Mouse (Mus musculus): Measurements from ENCODE around the gene Trio.

Gene Trio

DNA sequence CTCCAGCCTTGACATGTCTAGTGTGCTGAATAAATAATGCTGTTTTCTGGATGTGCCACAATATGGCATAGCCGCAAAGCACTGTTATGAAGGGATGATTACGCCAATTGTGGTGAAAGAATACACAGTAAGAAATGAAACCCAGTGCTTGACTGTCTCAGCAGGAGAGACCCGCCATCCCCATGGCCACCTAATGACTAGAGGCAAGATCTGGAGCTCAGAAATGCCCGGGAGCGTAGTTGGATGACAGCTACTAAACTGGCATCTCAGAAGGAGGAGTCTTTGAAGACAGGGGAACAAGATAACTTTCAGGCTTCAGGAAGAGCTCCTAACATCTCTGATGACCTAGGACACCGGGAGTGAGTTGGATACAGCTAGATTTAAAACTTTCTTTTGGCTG lies 12.0 kb upstream of the Trio start:
- DNase-seq (ENCODE audit: low read depth): no peak

DNA sequence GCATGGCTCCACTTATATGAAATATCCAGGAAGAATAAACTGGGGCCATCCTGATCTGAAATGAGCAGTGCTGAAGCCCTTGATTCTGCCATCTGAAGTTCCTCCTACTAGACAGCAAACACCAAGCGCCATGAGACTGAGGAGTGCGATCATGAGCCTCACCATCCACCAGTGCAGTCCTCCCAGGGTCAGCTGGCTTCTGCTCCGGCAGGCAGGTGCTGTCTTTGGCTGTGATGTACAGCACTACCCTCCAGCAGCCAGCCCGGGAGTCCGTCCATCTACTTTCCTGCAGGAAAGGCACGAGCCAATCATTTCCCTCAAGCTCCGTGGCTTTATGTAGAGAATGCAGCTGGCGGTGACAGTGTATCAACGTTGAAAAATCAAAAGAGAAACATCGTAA lies 10.0 kb upstream of the Trio start:
- DNase-seq (ENCODE audit: low read depth): no peak

DNA sequence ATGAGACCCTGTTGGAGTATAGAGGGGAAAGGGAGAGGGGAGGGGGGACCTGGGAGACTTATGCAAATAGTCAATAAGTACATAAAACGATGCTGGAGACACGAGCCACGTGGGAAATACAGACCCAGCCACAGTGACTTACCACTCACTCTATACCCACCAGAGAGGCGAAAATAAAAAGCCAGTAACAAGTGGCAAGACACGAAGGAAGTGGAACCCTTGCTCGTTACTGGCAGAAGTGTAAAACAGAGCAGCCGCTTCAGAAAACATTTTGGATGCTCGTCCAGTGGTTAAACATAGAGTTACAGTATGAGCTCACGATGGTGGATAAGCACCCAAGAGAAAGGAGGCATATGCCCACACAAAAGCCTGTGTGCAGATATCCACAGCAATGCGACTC lies 9.0 kb upstream of the Trio start:
- DNase-seq (ENCODE audit: low read depth): no peak

DNA sequence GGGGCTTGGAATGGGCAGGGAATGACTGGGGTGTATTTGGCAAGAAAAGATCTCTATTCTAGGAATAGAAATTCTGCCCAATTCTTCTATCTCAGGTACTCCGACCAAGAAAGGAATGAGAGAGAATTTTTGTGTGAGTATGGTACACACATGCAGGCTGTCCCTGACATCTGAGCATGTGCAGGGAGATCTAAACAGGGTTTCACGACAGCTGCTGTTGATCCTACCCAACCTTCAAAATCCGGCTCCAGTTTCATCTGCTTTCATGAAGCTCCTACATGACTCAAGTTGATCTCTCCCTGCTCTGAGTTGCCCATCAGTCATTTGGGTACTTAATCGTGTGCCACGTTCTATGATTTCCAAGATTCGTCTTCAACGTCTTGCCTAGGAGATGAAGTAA lies 3.7 kb upstream of the Trio start:
- no peak for DNase-seq (ENCODE audit: low read depth)

DNA sequence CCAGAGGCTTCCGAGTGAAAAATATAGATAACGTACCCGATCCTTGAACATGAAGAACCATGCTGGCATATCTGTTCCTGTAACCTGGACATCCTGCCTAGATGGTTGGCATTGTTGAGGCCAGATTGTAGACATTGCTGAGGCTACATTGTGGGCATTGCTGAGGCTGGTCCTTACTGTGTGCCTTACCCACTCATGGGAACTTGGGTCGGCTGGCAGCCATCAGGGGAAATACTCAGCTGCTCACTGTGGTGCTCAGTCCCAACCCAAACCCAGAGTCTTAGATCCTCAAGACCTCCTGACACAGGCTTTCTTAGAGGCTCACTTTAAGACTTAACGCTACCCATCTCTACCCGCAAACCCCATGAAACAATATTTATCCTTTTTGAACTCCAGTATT lies 2.9 kb upstream of the Trio start:
- no peak for DNase-seq (ENCODE audit: low read depth)

DNA sequence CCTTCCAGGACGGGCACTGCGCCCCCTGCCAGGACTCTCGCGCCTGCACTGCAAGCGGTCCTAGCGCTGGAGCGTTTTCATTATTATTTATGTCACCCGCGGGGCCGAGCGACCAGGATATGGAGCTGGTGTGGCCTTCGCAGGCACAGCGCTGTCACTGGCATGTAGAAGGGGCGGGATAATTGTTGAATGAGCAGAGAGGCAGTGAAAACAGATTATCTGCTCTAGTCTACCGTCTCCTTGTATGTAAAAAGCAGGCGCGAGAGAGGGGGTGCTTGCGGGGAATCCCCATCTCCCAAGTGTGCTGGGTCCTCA lies 476 bp upstream of the Trio start:
- DNase-seq (ENCODE audit: low read depth): no peak

DNA sequence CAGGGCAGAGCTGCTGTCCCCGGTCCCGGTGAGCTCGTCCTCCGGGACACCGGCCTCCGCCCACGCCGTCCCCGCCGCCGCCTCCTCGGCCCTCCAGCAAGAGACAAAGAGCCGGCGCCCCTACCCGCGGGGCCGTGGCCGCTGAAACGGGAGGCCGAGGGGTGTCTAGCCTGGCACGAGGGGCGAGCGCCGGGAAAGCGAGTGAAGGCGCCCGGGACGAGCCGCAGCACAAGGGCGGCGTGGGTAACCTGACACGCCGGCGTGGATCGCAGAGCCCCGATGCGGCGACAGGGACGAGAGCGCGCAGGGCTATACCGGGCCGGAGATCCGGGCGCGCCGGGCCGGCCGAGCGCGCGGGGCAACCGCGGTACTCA lies 696 bp downstream of the Trio start:
- no peak for DNase-seq (ENCODE audit: low read depth)

DNA sequence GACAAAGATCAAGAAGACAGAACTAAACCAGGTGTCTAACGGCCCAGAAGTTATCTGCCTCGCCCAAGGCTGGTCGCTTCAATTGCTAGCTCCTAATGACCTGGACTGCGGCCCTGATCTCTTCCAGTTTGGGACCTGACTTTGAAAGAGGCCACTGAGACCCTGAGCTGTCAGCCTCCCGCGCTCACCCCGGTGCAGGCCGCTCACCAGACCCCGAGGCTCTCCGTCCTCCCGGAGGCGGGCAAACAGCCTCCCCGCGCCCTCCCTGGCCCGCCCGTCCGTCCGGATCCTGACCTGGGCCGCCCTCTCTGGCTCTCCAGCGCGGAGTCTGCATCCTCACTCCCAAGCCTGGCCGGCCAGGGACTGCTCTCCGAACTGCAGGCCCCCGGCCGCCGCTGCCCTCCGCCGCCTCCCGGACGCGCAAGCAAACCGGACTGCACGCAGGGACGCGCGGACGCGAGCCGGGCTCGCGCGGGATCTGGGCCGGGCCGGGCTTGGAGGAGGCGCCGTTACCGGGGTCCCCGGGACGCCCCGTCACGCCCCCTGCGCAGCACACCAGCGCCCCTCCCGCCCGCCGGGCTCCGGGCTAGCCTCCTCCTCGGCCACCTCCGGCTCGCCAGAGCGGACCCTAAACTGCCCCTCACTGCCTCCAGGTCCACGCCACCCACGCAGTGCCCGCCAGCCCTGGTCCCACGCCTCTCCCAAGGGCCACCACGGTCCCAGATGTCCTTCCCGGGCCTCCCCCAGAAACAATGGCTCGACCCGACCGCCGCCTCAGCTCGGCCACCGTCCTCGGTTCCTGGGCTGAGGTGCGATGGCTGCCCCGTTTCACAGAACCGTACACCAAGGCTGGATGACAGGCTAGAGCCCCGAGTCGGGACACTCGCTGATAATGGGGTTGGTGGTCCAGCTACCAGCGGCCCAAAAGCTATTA lies 1.4 kb downstream of the Trio start:
- no peak for DNase-seq (ENCODE audit: low read depth)

DNA sequence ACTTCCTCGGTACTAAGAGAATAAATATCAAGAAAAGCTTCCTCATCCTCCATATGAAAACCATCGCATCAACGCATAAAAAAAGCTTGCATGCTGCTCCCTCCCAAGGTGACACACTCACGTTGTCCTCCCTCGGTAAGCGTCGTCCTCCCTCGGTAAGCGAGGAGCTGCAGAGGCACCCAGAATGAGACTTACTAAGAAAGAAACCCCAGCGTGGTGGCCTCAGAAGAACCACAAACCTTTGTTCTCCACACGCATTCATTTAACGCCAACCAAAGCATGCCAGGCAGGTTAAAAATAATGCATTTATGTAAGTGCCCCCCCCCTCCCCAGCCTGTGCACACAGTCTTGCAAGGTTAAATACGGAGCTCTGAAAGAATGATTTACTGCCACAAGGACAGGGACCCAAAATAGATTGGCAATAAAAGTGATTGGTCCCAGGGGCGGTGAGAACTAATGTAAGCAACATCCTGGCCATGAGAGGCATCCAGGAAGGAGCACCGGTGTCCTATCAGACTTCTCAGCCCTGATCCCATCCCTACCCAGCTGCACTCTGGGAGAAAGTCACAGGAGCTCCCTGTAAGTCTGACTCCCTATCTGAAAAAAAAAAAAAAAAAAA lies 3.9 kb downstream of the Trio start:
- DNase-seq (ENCODE audit: low read depth): no peak

DNA sequence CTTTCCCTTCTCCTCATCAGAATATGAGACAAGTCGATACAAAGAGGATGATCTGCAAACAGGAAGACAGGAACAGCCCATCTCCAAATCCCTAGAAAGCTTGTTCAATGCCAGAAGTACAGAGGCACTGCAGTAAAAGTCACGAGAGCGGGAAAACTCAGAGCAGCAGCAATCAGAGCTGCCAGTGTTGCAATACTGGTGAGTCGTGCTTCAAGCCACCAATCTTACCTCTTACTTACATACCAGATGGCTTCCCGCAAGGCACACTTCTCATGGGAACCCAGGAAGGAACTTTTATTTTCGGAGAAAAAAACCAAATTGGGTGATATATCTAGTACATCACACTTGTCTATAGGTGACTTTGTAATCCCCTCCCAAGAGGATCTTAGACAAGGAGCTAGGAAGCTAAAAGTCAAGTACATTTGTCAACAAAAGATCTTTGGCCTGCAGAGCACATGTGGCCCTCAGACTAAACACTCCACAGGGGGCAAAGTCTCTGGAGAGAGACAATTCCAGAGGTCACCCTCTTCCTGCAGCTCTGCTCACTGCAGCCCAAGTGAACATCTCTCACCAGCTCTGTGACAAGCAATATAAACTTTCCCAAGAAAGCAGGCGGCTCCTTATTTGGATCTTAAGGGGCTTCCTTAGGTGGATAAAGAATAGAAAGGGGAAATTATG lies 6.1 kb downstream of the Trio start:
- no peak for DNase-seq (ENCODE audit: low read depth)

DNA sequence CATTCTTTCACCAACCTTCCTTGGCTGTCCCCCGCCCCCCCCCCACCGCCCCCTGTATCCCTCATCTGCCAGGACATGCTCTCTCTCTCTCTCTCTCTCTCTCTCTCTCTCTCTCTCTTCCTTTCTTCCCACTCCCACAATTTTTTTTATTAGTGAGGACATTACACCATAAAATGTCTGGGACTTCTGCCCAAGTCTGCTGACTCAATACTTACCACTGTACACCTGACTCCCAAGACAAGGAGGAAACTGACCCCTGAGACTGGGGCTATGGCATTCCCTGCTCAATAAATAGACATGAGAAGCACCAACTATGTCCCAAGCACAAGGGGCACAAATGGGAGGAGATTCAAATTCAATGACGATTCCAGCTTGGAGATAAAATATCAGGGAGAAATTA lies 18.1 kb downstream of the Trio start:
- no peak for DNase-seq (ENCODE audit: low read depth)

DNA sequence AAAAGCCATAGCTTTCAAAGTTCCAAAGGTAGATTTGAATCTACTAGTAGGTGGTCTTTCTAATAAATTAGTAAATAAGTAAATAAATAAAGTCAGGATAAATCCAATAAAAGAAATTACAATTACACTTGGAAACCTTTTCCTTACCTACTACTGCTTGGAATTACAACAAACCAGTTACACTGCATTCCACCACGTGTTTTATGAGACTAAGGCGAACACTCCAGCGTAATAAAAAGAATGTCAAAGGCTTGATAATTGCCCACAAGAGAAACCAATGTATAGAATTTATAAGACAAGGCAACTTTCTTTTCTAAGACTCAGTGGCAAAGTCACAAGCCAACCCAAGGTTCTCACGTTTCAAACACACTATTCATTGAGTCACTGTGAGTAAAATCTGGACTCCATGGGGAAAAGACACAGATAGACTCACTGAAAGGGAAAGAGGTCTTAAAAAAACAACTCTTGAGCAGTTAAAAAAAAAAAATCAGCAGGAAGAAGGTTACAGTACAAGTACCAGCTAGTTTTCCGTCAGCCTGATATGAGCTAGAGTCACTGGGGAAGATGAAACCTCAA lies 21.4 kb downstream of the Trio start:
- no peak for DNase-seq (ENCODE audit: low read depth)

DNA sequence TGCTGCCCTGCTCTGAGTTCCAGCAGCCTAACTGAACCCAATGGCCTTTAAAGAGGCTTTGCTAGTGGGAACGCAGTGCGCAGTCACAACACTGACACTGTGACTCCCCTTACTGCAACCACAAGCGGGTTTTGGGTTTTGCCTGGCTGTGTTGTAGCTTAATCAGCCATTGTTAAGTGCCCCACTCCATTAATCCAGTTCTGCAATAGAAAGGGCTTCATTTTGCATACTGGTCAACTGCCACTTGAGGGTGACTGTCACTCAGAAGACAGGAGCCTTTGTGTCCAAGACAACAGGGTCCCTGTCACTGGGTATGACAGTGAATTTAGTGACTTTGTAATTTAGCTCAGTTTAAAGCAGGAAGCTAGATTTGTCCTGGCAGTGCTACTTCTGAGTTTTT lies 23.1 kb downstream of the Trio start:
- DNase-seq (ENCODE audit: low read depth): no peak

DNA sequence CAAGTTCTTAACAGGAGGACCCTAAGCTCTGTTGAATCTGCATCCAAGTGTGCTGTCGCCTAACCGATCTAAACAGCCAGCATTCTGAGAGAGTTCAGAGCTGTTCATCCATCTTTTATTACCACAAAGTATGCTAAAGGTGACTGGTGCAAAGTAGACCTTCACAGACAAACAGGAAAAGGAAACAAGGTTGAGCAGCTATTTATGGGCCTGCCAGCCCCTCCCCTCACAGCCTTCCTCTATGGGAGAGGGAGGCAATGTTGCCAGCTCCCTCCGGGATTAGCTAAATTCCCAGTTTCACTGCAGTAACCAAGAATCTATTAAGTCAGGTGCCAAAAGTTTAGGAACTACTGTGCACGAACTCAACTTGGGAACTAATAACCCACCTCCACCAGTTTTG lies 24.3 kb downstream of the Trio start:
- no peak for DNase-seq (ENCODE audit: low read depth)

DNA sequence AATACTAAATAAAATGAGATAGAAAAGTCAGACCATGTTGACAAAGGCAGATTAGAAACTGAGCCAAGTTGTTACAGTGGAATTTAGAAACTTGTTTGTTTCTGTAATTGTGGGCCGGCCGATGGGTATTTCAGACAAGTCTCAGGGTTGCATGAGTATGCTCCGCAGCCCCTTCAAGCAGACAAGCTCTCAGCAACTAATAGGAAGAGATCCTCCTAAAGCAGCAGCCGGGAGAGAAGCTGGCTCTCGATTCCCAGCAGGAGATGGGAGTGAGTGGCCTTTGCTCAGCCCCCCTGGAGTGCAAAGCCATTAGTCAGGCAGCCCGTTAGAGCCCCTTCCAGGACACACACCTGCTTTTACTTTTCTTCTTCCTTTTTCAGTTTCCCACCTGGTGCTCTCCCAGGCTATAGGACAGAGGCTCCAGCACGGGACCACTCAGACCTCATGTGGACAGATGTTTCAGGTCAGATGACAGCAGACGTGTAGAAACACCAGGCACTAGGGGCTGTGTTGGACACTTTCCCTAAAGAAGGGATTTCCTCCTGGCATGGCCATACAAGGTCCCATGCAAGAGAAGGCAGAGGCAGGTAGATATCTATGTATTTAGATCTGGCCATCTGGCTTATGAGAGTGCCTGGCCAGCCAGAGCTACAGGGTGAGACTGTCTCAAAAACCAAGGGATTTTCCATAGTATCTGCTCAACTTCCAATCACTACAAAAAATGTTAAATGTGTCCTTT lies 26.9 kb downstream of the Trio start:
- no peak for DNase-seq (ENCODE audit: low read depth)

DNA sequence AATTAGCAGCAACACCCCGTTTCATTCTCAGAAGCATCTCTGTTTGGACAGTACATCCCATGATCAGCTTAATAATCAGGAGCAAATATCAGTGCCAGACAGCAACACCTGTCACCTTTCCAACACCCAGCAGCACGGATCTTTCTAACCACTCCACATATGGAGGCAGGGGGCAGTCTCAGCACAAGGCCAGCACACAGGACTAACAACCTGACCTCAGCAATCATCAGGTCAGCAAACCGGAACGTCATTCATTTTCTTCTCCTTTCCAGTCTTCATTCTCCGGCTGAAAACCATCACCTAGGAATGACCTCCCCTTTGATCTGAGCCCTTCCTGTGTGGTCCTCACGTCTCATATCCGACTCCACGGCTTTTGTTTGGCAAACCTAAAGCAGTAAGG lies 27.7 kb downstream of the Trio start:
- no peak for DNase-seq (ENCODE audit: low read depth)

DNA sequence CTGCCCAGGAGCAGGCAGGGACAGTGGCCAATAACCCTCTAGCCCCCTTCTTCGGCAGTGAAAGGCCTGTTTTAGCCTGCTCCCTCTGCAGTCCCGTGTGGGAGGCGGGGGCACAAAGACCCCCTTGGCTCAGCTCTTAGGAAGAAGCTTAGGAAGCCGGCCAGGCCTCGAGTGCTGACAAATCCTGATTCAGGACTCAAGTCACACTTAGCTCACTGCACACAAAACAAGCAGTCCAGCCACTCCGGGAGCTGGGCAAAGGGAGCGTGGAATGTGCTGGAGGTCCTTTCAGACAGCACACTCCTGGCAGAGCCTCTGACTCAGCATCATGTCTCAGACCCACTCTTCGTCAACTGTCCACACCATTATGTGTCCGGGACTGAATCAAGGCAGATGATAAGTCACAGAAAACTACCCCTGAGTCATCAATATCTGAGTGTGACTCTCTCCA lies 28.2 kb downstream of the Trio start:
- no peak for DNase-seq (ENCODE audit: low read depth)

DNA sequence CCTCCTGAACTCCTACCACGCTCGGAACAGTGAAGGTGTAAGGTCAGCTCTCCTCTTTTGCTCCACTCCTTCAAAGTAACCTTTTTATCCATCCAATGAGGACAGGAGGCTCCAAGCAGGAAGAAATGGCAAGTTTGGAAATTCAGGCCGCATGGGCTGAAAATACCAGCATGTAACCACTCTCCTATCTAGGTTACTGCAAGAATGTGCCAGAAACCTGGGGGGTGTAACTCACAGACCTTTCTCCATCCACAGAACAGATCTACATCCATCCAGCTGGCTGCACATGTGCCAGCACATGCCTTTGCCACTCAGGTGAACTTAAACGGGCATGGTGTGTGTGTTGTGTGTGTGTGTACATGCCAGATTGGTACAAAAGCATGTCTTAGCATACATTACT lies 28.9 kb downstream of the Trio start:
- no peak for DNase-seq (ENCODE audit: low read depth)

DNA sequence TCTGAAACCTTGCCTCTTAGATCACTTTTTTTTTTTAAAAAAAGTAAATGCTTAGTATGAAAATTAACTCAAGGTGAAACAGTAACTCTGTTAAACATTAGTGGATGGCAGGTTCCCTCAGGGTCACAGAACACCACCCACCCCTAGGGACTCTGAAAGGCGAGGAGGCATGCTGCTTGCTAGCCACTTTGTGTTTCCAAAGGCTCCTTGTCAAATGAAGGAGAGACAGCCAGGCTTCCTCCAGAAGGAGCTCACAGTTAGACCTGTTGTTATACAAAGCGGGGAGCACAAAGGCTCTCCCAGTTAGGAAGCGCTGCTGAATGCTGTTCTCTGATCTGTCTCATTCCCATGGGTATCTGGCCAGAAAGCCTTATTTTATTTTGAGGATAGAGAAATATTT lies 30.2 kb downstream of the Trio start:
- no peak for DNase-seq (ENCODE audit: low read depth)

DNA sequence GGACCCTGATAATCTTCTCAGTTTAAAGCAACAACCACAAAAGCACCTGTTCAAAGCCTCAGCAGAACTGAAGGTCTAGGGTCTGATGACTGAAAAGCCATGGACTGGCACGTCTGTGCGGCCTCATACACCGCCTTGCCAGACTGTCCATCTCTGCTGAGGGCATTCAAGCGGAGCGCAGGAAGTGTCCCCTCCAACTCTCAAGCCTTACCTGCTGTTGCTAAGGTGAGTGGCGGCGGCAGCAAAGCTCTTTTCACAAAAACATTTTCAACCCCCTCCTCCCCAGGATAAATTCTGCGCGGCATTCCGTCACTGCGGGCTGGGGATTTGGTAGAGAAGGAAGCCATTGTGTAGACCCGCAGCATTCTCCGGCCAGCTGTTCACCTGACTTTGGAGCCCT lies 30.8 kb downstream of the Trio start:
- no peak for DNase-seq (ENCODE audit: low read depth)

DNA sequence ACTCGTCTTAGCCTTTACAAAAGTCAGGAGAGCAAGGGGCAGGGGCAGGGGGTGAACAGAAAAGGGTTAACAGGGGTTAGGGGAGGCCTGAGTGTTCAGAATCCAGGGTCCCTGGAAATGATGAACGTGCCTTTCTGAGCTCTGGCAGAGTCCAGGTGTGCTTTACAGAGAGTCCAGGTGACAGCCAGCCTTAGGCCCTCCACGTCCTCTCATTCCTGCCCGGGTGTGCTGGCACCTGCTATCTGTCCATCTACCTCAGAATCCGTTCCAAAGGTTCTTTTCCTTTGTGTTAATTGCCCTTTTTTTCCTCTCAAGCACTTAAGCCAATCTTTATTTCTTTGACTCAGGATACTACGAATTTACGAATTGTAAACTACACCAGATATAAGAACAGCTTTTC lies 32.1 kb downstream of the Trio start:
- no peak for DNase-seq (ENCODE audit: low read depth)

DNA sequence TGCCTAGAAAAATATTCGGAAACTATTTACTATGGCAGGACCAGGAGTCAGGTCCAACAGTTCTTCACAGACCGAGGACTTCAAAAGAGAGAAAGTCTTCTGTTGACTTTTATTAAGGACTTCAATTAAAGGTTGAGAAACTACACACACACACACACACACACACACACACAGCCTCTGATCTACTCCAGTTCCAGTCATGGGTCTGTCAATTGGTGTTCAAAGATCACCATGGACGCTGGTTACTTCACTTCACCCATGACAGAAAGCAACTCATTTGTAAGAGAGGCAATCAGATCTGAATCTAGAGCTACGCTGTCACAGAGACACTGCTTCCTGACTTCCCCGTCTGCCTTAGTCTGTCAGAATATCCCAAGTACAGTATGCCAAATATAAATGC lies 33.1 kb downstream of the Trio start:
- no peak for DNase-seq (ENCODE audit: low read depth)

All from 416B (cell line).